In genomic region chr10:86730823-86731499, GRCm38 (mm10) we compare ENCODE assay signal across 8 mouse cellular contexts. TPM values are rescaled to one million over a fixed set of nuclear protein-coding genes. Genes with fewer than 3 reads are reported as not detected.
DNase-seq lines count a peak whose midpoint lies in the region; ATAC-seq and TF ChIP-seq lines count a peak whose summit lies in the region.

No protein-coding gene starts in this region.

- H3K27me3 ChIP-seq in heart, embryonic 10.5 days (ENCODE audit: insufficient read depth, poor library complexity, severe bottlenecking): peaks cover 6% of the 10 kb centered on the region; the same call in 1 of the 2 replicates
- no peaks in the 10 kb centered on the region for H3K27me3 ChIP-seq in kidney, embryonic 14.5 days (ENCODE audit: control insufficient read depth, insufficient read depth, low read length)
- H3K27me3 ChIP-seq in limb, embryonic 15.5 days: no peaks in the 10 kb centered on the region
- H3K27me3 ChIP-seq in midbrain, postnatal 0 days (ENCODE audit: insufficient read depth, low read length): no peaks in the 10 kb centered on the region

- TF ChIP-seq CTCF in embryonic fibroblast, embryonic 13.5 days (IDR thresholded peaks at IDR 0.05; ENCODE audit: borderline replicate concordance, insufficient read depth, low read length): 0 out of 2 replicates have a peak, but pooled peaks have one; percentile 38
- TF ChIP-seq CTCF in midbrain, postnatal 0 days (IDR thresholded peaks at IDR 0.05): peak; percentile 85

- peak overlapping the region; percentile 55 for H3K9ac ChIP-seq in kidney, embryonic 14.5 days (ENCODE audit: low read depth, low read length)
- peak overlapping the region; percentile 40 for H3K9ac ChIP-seq in limb, embryonic 15.5 days
- H3K9ac ChIP-seq in midbrain, postnatal 0 days (replicated peaks; ENCODE audit: low read length, poor library complexity, severe bottlenecking): 0 out of 2 replicates have a peak overlapping the region, but pooled peaks have one; percentile 46

- 9% methylated on average over 22 of the region's 22 CpGs for WGBS in heart, embryonic 10.5 days
- 9% methylated on average over 22 of the region's 22 CpGs for WGBS in kidney, embryonic 14.5 days
- 10% methylated on average over 22 of the region's 22 CpGs for WGBS in limb, embryonic 15.5 days
- 9% methylated on average over 22 of the region's 22 CpGs for WGBS in midbrain, postnatal 0 days

- ATAC-seq in kidney, embryonic 14.5 days (ENCODE audit: low FRiP score, low TSS enrichment): peak; percentile 28; the same call in 1 of the 2 replicates
- no peak for ATAC-seq in limb, embryonic 15.5 days (ENCODE audit: insufficient number of reproducible peaks, low FRiP score, low TSS enrichment, low read depth)
- 0 out of 2 replicates have a peak, but pooled peaks have one; percentile 24 for ATAC-seq in midbrain, postnatal 0 days (ENCODE audit: low FRiP score)

- no peaks in the 10 kb centered on the region for H3K36me3 ChIP-seq in heart, embryonic 10.5 days
- no peaks in the 10 kb centered on the region for H3K36me3 ChIP-seq in kidney, embryonic 14.5 days (ENCODE audit: control insufficient read depth, insufficient read depth, low read length)
- no peaks in the 10 kb centered on the region for H3K36me3 ChIP-seq in limb, embryonic 15.5 days
- H3K36me3 ChIP-seq in midbrain, postnatal 0 days (ENCODE audit: insufficient read depth, low read length): no peaks in the 10 kb centered on the region

- no peaks in the 10 kb centered on the region for H3K9me3 ChIP-seq in heart, embryonic 10.5 days
- H3K9me3 ChIP-seq in kidney, embryonic 14.5 days (ENCODE audit: control insufficient read depth, low read length): no peaks in the 10 kb centered on the region
- H3K9me3 ChIP-seq in limb, embryonic 15.5 days: no peaks in the 10 kb centered on the region
- H3K9me3 ChIP-seq in midbrain, postnatal 0 days (ENCODE audit: low read length): no peaks in the 10 kb centered on the region

- no peak for TF ChIP-seq POLR2A in embryonic fibroblast, embryonic 13.5 days (IDR thresholded peaks at IDR 0.05; ENCODE audit: low read depth, low read length)

- H3K4me3 ChIP-seq in embryonic fibroblast, embryonic 13.5 days (ENCODE audit: insufficient read depth, low read length): peak overlapping the region; percentile 50
- peak overlapping the region; percentile 63 for H3K4me3 ChIP-seq in heart, embryonic 10.5 days
- peak overlapping the region; percentile 45 for H3K4me3 ChIP-seq in kidney, embryonic 14.5 days (ENCODE audit: low read length)
- peak overlapping the region; percentile 48 for H3K4me3 ChIP-seq in limb, embryonic 15.5 days
- peak overlapping the region; percentile 43 for H3K4me3 ChIP-seq in midbrain, postnatal 0 days (ENCODE audit: low read depth, low read length)

- H3K4me2 ChIP-seq in kidney, embryonic 14.5 days (replicated peaks; ENCODE audit: low read depth, low read length): peak overlapping the region; percentile 57
- peak overlapping the region; percentile 76 for H3K4me2 ChIP-seq in limb, embryonic 15.5 days
- H3K4me2 ChIP-seq in midbrain, postnatal 0 days (ENCODE audit: low read depth, low read length, poor library complexity, severe bottlenecking): peak overlapping the region; percentile 64

- no peaks in the 10 kb centered on the region for H3K4me1 ChIP-seq in embryonic fibroblast, embryonic 13.5 days (ENCODE audit: control insufficient read depth, insufficient read depth, low read length)
- peaks cover 13% of the 10 kb centered on the region for H3K4me1 ChIP-seq in heart, embryonic 10.5 days
- H3K4me1 ChIP-seq in kidney, embryonic 14.5 days (ENCODE audit: control insufficient read depth, insufficient read depth, low read length): peaks cover 7% of the 10 kb centered on the region; the same call in 1 of the 2 replicates
- peaks cover 16% of the 10 kb centered on the region for H3K4me1 ChIP-seq in limb, embryonic 15.5 days
- 0 out of 2 replicates have a peak, but pooled peaks cover 3% of the 10 kb centered on the region for H3K4me1 ChIP-seq in midbrain, postnatal 0 days (ENCODE audit: insufficient read depth, low read length)

- peak; percentile 88 to 89 for DNase-seq in B cell, adult 2 months
- DNase-seq in brain, adult 2 months (ENCODE audit: low read depth, low spot score): peak; percentile 92
- DNase-seq in heart, embryonic 10.5 days (ENCODE audit: low spot score): peak; percentile 91
- peak; percentile 85 for DNase-seq in midbrain, postnatal 0 days (ENCODE audit: low spot score)
- peak; percentile 65 to 75 for DNase-seq in spleen, postnatal 14 days (ENCODE audit: low spot score in 2 of 2)

- no peak overlapping the region for H3K27ac ChIP-seq in embryonic fibroblast, embryonic 13.5 days (ENCODE audit: insufficient read depth, low read length)
- H3K27ac ChIP-seq in heart, embryonic 10.5 days: peak overlapping the region; percentile 80
- no peak overlapping the region for H3K27ac ChIP-seq in kidney, embryonic 14.5 days (ENCODE audit: low read depth, low read length)
- H3K27ac ChIP-seq in limb, embryonic 15.5 days: peak overlapping the region; percentile 73
- H3K27ac ChIP-seq in midbrain, postnatal 0 days (ENCODE audit: low read depth, low read length): no peak overlapping the region; the same call in 1 of the 2 replicates

RNA-seq across cellular contexts. Expression of gene Ttc41, which starts 25.4 kb away (rescaled TPM):
- polyA plus RNA-seq in embryonic fibroblast, embryonic 13.5 days (2011; ENCODE audit: insufficient read length, low read depth, missing spikeins): 1.1 and 1.9 TPM in 2 replicates
- 2.2 and 2.7 TPM in 2 replicates for polyA plus RNA-seq in heart, embryonic 10.5 days (2016; fragmentation: Nextera tagmentation; extraction: Ambion mirVana)
- polyA plus RNA-seq in kidney, embryonic 14.5 days (2014; fragmentation: Nextera tagmentation; extraction: Ambion mirVana): 1.2 and 1.5 TPM in 2 replicates
- 0.69 and 0.98 TPM in 2 replicates for polyA plus RNA-seq in limb, embryonic 15.5 days (2015; fragmentation: Nextera tagmentation; extraction: Ambion mirVana)
- 1.8 and 2.5 TPM in 2 replicates for total RNA-seq in midbrain, postnatal 0 days (2014; rRNA removed)
- 1.5 and 1.6 TPM in 2 replicates for polyA plus RNA-seq in midbrain, postnatal 0 days (2015; fragmentation: Nextera tagmentation; extraction: Ambion mirVana)

RNA-seq across cellular contexts. Expression of gene Hsp90b1, which starts 25.7 kb away (rescaled TPM):
- polyA plus RNA-seq in embryonic fibroblast, embryonic 13.5 days (2011; ENCODE audit: insufficient read length, low read depth, missing spikeins): 1,488 and 1,495 TPM in 2 replicates
- 624 and 799 TPM in 2 replicates for polyA plus RNA-seq in heart, embryonic 10.5 days (2016; fragmentation: Nextera tagmentation; extraction: Ambion mirVana)
- polyA plus RNA-seq in kidney, embryonic 14.5 days (2014; fragmentation: Nextera tagmentation; extraction: Ambion mirVana): 476 and 591 TPM in 2 replicates
- 622 and 662 TPM in 2 replicates for polyA plus RNA-seq in limb, embryonic 15.5 days (2015; fragmentation: Nextera tagmentation; extraction: Ambion mirVana)
- 126 and 173 TPM in 2 replicates for total RNA-seq in midbrain, postnatal 0 days (2014; rRNA removed)
- 209 and 222 TPM in 2 replicates for polyA plus RNA-seq in midbrain, postnatal 0 days (2015; fragmentation: Nextera tagmentation; extraction: Ambion mirVana)

RNA-seq across cellular contexts. Expression of gene Gm49358, which starts 32.8 kb away (rescaled TPM):
- polyA plus RNA-seq in embryonic fibroblast, embryonic 13.5 days (2011; ENCODE audit: insufficient read length, low read depth, missing spikeins): 2.1 and 7.6 TPM in 2 replicates
- polyA plus RNA-seq in heart, embryonic 10.5 days (2016; fragmentation: Nextera tagmentation; extraction: Ambion mirVana): not detected in 2 replicates
- 0.22 and 0.31 TPM in 2 replicates for polyA plus RNA-seq in kidney, embryonic 14.5 days (2014; fragmentation: Nextera tagmentation; extraction: Ambion mirVana)
- not detected in 2 replicates for polyA plus RNA-seq in limb, embryonic 15.5 days (2015; fragmentation: Nextera tagmentation; extraction: Ambion mirVana)
- total RNA-seq in midbrain, postnatal 0 days (2014; rRNA removed): not detected in 2 replicates
- not detected in 2 replicates for polyA plus RNA-seq in midbrain, postnatal 0 days (2015; fragmentation: Nextera tagmentation; extraction: Ambion mirVana)

RNA-seq across cellular contexts. Expression of gene Nt5dc3, which starts 47.8 kb away (rescaled TPM):
- 14.7 and 15.4 TPM in 2 replicates for polyA plus RNA-seq in embryonic fibroblast, embryonic 13.5 days (2011; ENCODE audit: insufficient read length, low read depth, missing spikeins)
- 1.4 and 1.6 TPM in 2 replicates for polyA plus RNA-seq in heart, embryonic 10.5 days (2016; fragmentation: Nextera tagmentation; extraction: Ambion mirVana)
- 1.5 and 2.6 TPM in 2 replicates for polyA plus RNA-seq in kidney, embryonic 14.5 days (2014; fragmentation: Nextera tagmentation; extraction: Ambion mirVana)
- 0.99 and 1.0 TPM in 2 replicates for polyA plus RNA-seq in limb, embryonic 15.5 days (2015; fragmentation: Nextera tagmentation; extraction: Ambion mirVana)
- total RNA-seq in midbrain, postnatal 0 days (2014; rRNA removed): 56.2 and 70.5 TPM in 2 replicates
- polyA plus RNA-seq in midbrain, postnatal 0 days (2015; fragmentation: Nextera tagmentation; extraction: Ambion mirVana): 11.9 and 13.2 TPM in 2 replicates

Comparison
In these comparisons a context has a peak if more than half of its experiments do, and no peak if none do; other contexts are left out.
1. H3K27ac ChIP-seq: peak in heart, embryonic 10.5 days (single experiment) and limb, embryonic 15.5 days (single experiment); none in embryonic fibroblast, embryonic 13.5 days (single experiment), kidney, embryonic 14.5 days (single experiment) and midbrain, postnatal 0 days (single experiment).
2. Peak in every context shown above with its lines, with median percentiles within 50 percentile points of each other: DNase-seq, H3K4me3 ChIP-seq, H3K4me2 ChIP-seq and H3K9ac ChIP-seq.